Mouse (Mus musculus): Measurements from ENCODE around the gene Tagln2. TPM values are rescaled to one million over a fixed set of nuclear protein-coding genes. Genes with fewer than 3 reads are reported as not detected.

The Tagln2 gene
- polyA plus RNA-seq (2012; rRNA removed) = 186 and 208 TPM in 2 replicates

GRCm38 (mm10) chr1:172499765-172500441, at the start of gene Tagln2:
Gene Tagln2, plus strand, starts transcription at chr1:172500047.
- 2% methylated on average over 30 of the region's 30 CpGs for WGBS
- Histone ChIP-seq H3K27me3 (ENCODE audit: control insufficient read depth, insufficient read depth, low read length) (no peaks in the 10 kb centered on the region), H3K27ac (ENCODE audit: insufficient read depth, low read length) (peak within 1 kb of the TSS; percentile 76), H3K4me1 (ENCODE audit: control insufficient read depth, insufficient read depth, insufficient read length) (peaks cover 22% of the 10 kb centered on the region; the same call in 1 of the 2 replicates), H3K4me3 (ENCODE audit: extremely low read depth, insufficient read depth, insufficient read length) (peak within 1 kb of the TSS; percentile 77), H3K36me3 (ENCODE audit: control insufficient read depth, insufficient read depth, low read length) (peaks cover 2% of the 10 kb centered on the region; the same call in 1 of the 2 replicates)
- TF ChIP-seq CTCF (IDR thresholded peaks at IDR 0.05; ENCODE audit: extremely low read depth, insufficient read depth, insufficient read length, insufficient replicate concordance) = no peak
- peak; percentile 88 for TF ChIP-seq POLR2A (IDR thresholded peaks at IDR 0.05; ENCODE audit: low read depth, low read length)
- DNase-seq (ENCODE audit: low read depth in 1 of 2, low spot score in 2 of 2) = peak in 1 of 2 experiments; percentile 73

GRCm38 (mm10) chr1:172450226-172450625, 49.6 kb upstream of the Tagln2 start:
- no peak overlapping the region for H3K4me3 ChIP-seq (ENCODE audit: extremely low read depth, insufficient read depth, insufficient read length)
- H3K4me1 ChIP-seq (ENCODE audit: control insufficient read depth, insufficient read depth, insufficient read length) = peaks cover 8% of the 10 kb centered on the region
- H3K27ac ChIP-seq (ENCODE audit: insufficient read depth, low read length) = no peak overlapping the region
- DNase-seq (ENCODE audit: low read depth in 1 of 2, low spot score in 2 of 2) = no peak
- TF ChIP-seq POLR2A (IDR thresholded peaks at IDR 0.05; ENCODE audit: low read depth, low read length) = no peak
- no peak for TF ChIP-seq CTCF (IDR thresholded peaks at IDR 0.05; ENCODE audit: extremely low read depth, insufficient read depth, insufficient read length, insufficient replicate concordance)
- WGBS = 60% methylated on average over 2 of the region's 2 CpGs
- H3K27me3 ChIP-seq (ENCODE audit: control insufficient read depth, insufficient read depth, low read length) = no peaks in the 10 kb centered on the region
- no peaks in the 10 kb centered on the region for H3K36me3 ChIP-seq (ENCODE audit: control insufficient read depth, insufficient read depth, low read length)

GRCm38 (mm10) chr1:172450848-172451470, 48.9 kb upstream of the Tagln2 start:
- TF ChIP-seq POLR2A (IDR thresholded peaks at IDR 0.05; ENCODE audit: low read depth, low read length) = no peak
- TF ChIP-seq CTCF (IDR thresholded peaks at IDR 0.05; ENCODE audit: extremely low read depth, insufficient read depth, insufficient read length, insufficient replicate concordance) = no peak
- H3K27me3 ChIP-seq (ENCODE audit: control insufficient read depth, insufficient read depth, low read length) = no peaks in the 10 kb centered on the region
- H3K4me3 ChIP-seq (ENCODE audit: extremely low read depth, insufficient read depth, insufficient read length) = no peak overlapping the region
- no peak overlapping the region for H3K27ac ChIP-seq (ENCODE audit: insufficient read depth, low read length)
- WGBS = 16% methylated on average over 17 of the region's 17 CpGs
- no peaks in the 10 kb centered on the region for H3K36me3 ChIP-seq (ENCODE audit: control insufficient read depth, insufficient read depth, low read length)
- DNase-seq (ENCODE audit: low read depth in 1 of 2, low spot score in 2 of 2) = no peak
- H3K4me1 ChIP-seq (ENCODE audit: control insufficient read depth, insufficient read depth, insufficient read length) = peaks cover 9% of the 10 kb centered on the region

GRCm38 (mm10) chr1:172452911-172453310, 46.9 kb upstream of the Tagln2 start:
- H3K4me3 ChIP-seq (ENCODE audit: extremely low read depth, insufficient read depth, insufficient read length) = no peak overlapping the region
- no peaks in the 10 kb centered on the region for H3K36me3 ChIP-seq (ENCODE audit: control insufficient read depth, insufficient read depth, low read length)
- H3K27me3 ChIP-seq (ENCODE audit: control insufficient read depth, insufficient read depth, low read length) = no peaks in the 10 kb centered on the region
- WGBS = 84% methylated on average over 2 of the region's 2 CpGs
- TF ChIP-seq CTCF (IDR thresholded peaks at IDR 0.05; ENCODE audit: extremely low read depth, insufficient read depth, insufficient read length, insufficient replicate concordance) = no peak
- no peak for TF ChIP-seq POLR2A (IDR thresholded peaks at IDR 0.05; ENCODE audit: low read depth, low read length)
- H3K4me1 ChIP-seq (ENCODE audit: control insufficient read depth, insufficient read depth, insufficient read length) = peaks cover 11% of the 10 kb centered on the region
- H3K27ac ChIP-seq (ENCODE audit: insufficient read depth, low read length) = no peak overlapping the region
- no peak for DNase-seq (ENCODE audit: low read depth in 1 of 2, low spot score in 2 of 2)

GRCm38 (mm10) chr1:172453810-172454209, 46.0 kb upstream of the Tagln2 start:
- no peak overlapping the region for H3K27ac ChIP-seq (ENCODE audit: insufficient read depth, low read length)
- H3K4me3 ChIP-seq (ENCODE audit: extremely low read depth, insufficient read depth, insufficient read length) = no peak overlapping the region
- no peak for DNase-seq (ENCODE audit: low read depth in 1 of 2, low spot score in 2 of 2)
- H3K4me1 ChIP-seq (ENCODE audit: control insufficient read depth, insufficient read depth, insufficient read length) = peaks cover 11% of the 10 kb centered on the region
- no peaks in the 10 kb centered on the region for H3K27me3 ChIP-seq (ENCODE audit: control insufficient read depth, insufficient read depth, low read length)
- TF ChIP-seq CTCF (IDR thresholded peaks at IDR 0.05; ENCODE audit: extremely low read depth, insufficient read depth, insufficient read length, insufficient replicate concordance) = no peak
- TF ChIP-seq POLR2A (IDR thresholded peaks at IDR 0.05; ENCODE audit: low read depth, low read length) = no peak
- 89% methylated on average over 2 of the region's 2 CpGs for WGBS
- H3K36me3 ChIP-seq (ENCODE audit: control insufficient read depth, insufficient read depth, low read length) = no peaks in the 10 kb centered on the region

- peak overlapping the region; percentile 30 for H3K27ac ChIP-seq (ENCODE audit: insufficient read depth, low read length)
- H3K4me3 ChIP-seq (ENCODE audit: extremely low read depth, insufficient read depth, insufficient read length) = no peak overlapping the region
- H3K27me3 ChIP-seq (ENCODE audit: control insufficient read depth, insufficient read depth, low read length) = no peaks in the 10 kb centered on the region
- H3K36me3 ChIP-seq (ENCODE audit: control insufficient read depth, insufficient read depth, low read length) = no peaks in the 10 kb centered on the region
- peaks cover 15% of the 10 kb centered on the region for H3K4me1 ChIP-seq (ENCODE audit: control insufficient read depth, insufficient read depth, insufficient read length)
- TF ChIP-seq POLR2A (IDR thresholded peaks at IDR 0.05; ENCODE audit: low read depth, low read length) (no peak), CTCF (IDR thresholded peaks at IDR 0.05; ENCODE audit: extremely low read depth, insufficient read depth, insufficient read length, insufficient replicate concordance) (no peak)
- WGBS = under 1% methylated on average over 4 of the region's 4 CpGs
- DNase-seq (ENCODE audit: low read depth in 1 of 2, low spot score in 2 of 2) = peak; percentile 23 to 39
Measured at GRCm38 (mm10) chr1:172455416-172455815, 44.4 kb upstream of the Tagln2 start.
